Mouse (Mus musculus) midbrain, embryonic 10.5 days (tissue): Measurements from ENCODE around the gene Las1l. TPM values are rescaled to one million over a fixed set of nuclear protein-coding genes. Genes with fewer than 3 reads are reported as not detected.
"Not testable (repeated sequence)": the region's sequence is repeated elsewhere in the genome, so short reads cannot be mapped to it uniquely, and the experiment has no call there.

ENCODE experiments used
- DNase-seq: peaks from one replicate; pipeline ENCODE4 v3.0.0-alpha.2; 2017; ENCODE audit warnings: low spot score
- H3K27ac ChIP-seq: fragments of 300-500 bp; sonication (generic); replicated peaks from 2 replicates; pipeline ENCODE4 v1.5.1; 2016; ENCODE audit warnings: mild to moderate bottlenecking
- H3K27me3 ChIP-seq: fragments of 300-500 bp; sonication (generic); 2 replicates; pipeline ENCODE4 v1.6.1; 2016; ENCODE audit warnings: low read depth, mild to moderate bottlenecking; ENCODE audit not compliant: poor library complexity, severe bottlenecking
- H3K36me3 ChIP-seq: fragments of 300-500 bp; sonication (generic); 2 replicates; pipeline ENCODE4 v1.6.1; 2016; ENCODE audit warnings: mild to moderate bottlenecking, moderate library complexity
- H3K4me1 ChIP-seq: fragments of 300-500 bp; sonication (generic); 2 replicates; pipeline ENCODE4 v1.6.1; 2016
- H3K4me3 ChIP-seq: fragments of 300-500 bp; sonication (generic); 2 replicates; pipeline ENCODE4 v1.5.1; 2016; ENCODE audit warnings: mild to moderate bottlenecking, moderate library complexity
- H3K9me3 ChIP-seq: fragments of 300-500 bp; sonication (generic); replicated peaks from 2 replicates; pipeline ENCODE4 v1.6.1; 2016; ENCODE audit warnings: mild to moderate bottlenecking
- WGBS: fragments of 180-500 bp; shearing (Covaris S2); methylation state at CpG from one replicate; pipeline ENCODE4 v1.1.7; 2016; 5-methylcytosine and 5-hydroxymethylcytosine counted together
- polyA plus RNA-seq: library from polyadenylated mRNA; unstranded; fragments of >200 nt; fragmentation: Nextera tagmentation; extraction: Ambion mirVana; gene quantifications from 2 replicates; pipeline ENCODE4 v1.2.1, GENCODE M21; 2016

Las1l gene
- 70.1 and 72.0 TPM in 2 replicates for polyA plus RNA-seq

- Histone ChIP-seq H3K4me3 (peak within 1 kb of the TSS; percentile 66), H3K36me3 (peaks cover 14% of the 10 kb centered on the region), H3K27ac (peak within 1 kb of the TSS; percentile 75), H3K27me3 (0 out of 2 replicates have a peak, but pooled peaks cover 5% of the 10 kb centered on the region), H3K4me1 (peaks cover 5% of the 10 kb centered on the region), H3K9me3 (no peaks in the 10 kb centered on the region)
- peak; percentile 83 for DNase-seq
- 14% methylated on average over 42 of the region's 42 CpGs for WGBS
Observed at GRCm38 (mm10) chrX:95956497-95957293, at the start of gene Las1l. Las1l (minus strand) TSS chrX:95956962.

- Histone ChIP-seq H3K27ac (no peak overlapping the region), H3K36me3 (no peaks in the 10 kb centered on the region), H3K4me1 (no peaks in the 10 kb centered on the region), H3K9me3 (no peaks in the 10 kb centered on the region), H3K27me3 (peaks cover 7% of the 10 kb centered on the region), H3K4me3 (no peak overlapping the region)
- 79% methylated on average over 6 of the region's 6 CpGs for WGBS
- no peak for DNase-seq
Observed at GRCm38 (mm10) chrX:96006395-96006794, 49.6 kb upstream of the Las1l start.

GRCm38 (mm10) chrX:95999601-96000000 is 42.8 kb upstream of the Las1l start:
- H3K27ac ChIP-seq: no peak overlapping the region
- no peaks in the 10 kb centered on the region for H3K36me3 ChIP-seq
- no peaks in the 10 kb centered on the region; the same call in 1 of the 2 replicates for H3K9me3 ChIP-seq
- 75% methylated on average over 6 of the region's 6 CpGs for WGBS
- H3K27me3 ChIP-seq: 0 out of 2 replicates have a peak, but pooled peaks cover 4% of the 10 kb centered on the region
- no peak overlapping the region for H3K4me3 ChIP-seq
- no peak for DNase-seq
- no peaks in the 10 kb centered on the region for H3K4me1 ChIP-seq

- no peaks in the 10 kb centered on the region for H3K4me1 ChIP-seq
Observed at GRCm38 (mm10) chrX:95993206-95993605, 36.4 kb upstream of the Las1l start.

GRCm38 (mm10) chrX:95969936-95970335 is 13.2 kb upstream of the Las1l start:
- Histone ChIP-seq H3K27me3 (peaks cover 16% of the 10 kb centered on the region; the same call in 1 of the 2 replicates), H3K9me3 (no peaks in the 10 kb centered on the region), H3K27ac (peak overlapping the region; percentile 96), H3K4me1 (peaks cover 39% of the 10 kb centered on the region), H3K36me3 (no peaks in the 10 kb centered on the region), H3K4me3 (no peak overlapping the region)
- DNase-seq: peak; percentile 31
- WGBS: 59% methylated on average over 7 of the region's 9 CpGs

More at GRCm38 (mm10) chrX:95993206-95993605, 36.4 kb upstream of the Las1l start:
- DNase-seq: no peak
- Histone ChIP-seq H3K4me3 (no peak overlapping the region), H3K36me3 (no peaks in the 10 kb centered on the region), H3K9me3 (no peaks in the 10 kb centered on the region), H3K27me3 (0 out of 2 replicates have a peak, but pooled peaks cover 4% of the 10 kb centered on the region), H3K27ac (no peak overlapping the region)
- 77% methylated on average over 3 of the region's 3 CpGs for WGBS

GRCm38 (mm10) chrX:95969116-95969515 is 12.4 kb upstream of the Las1l start:
- H3K27me3 ChIP-seq: peaks cover 16% of the 10 kb centered on the region; the same call in 1 of the 2 replicates
- no peaks in the 10 kb centered on the region for H3K9me3 ChIP-seq
- 38% methylated on average over 6 of the region's 6 CpGs for WGBS
- H3K4me1 ChIP-seq: peaks cover 39% of the 10 kb centered on the region
- H3K4me3 ChIP-seq: peak overlapping the region; percentile 57
- H3K27ac ChIP-seq: peak overlapping the region; percentile 96
- no peaks in the 10 kb centered on the region for H3K36me3 ChIP-seq
- no peak for DNase-seq

GRCm38 (mm10) chrX:95968594-95968965 is 11.8 kb upstream of the Las1l start:
- Histone ChIP-seq H3K27me3 (peaks cover 16% of the 10 kb centered on the region; the same call in 1 of the 2 replicates), H3K27ac (peak overlapping the region; percentile 96), H3K36me3 (no peaks in the 10 kb centered on the region), H3K4me1 (peaks cover 39% of the 10 kb centered on the region), H3K4me3 (peak overlapping the region; percentile 57), H3K9me3 (no peaks in the 10 kb centered on the region)
- DNase-seq: peak; percentile 87
- 14% methylated on average over 6 of the region's 6 CpGs for WGBS

GRCm38 (mm10) chrX:95967847-95968593 is 11.3 kb upstream of the Las1l start:
- peak overlapping the region; percentile 96 for H3K27ac ChIP-seq
- H3K4me3 ChIP-seq: peak overlapping the region; percentile 57
- H3K27me3 ChIP-seq: peaks cover 16% of the 10 kb centered on the region; the same call in 1 of the 2 replicates
- peak; percentile 87 for DNase-seq
- no peaks in the 10 kb centered on the region for H3K36me3 ChIP-seq
- WGBS: 20% methylated on average over 28 of the region's 28 CpGs
- no peaks in the 10 kb centered on the region for H3K9me3 ChIP-seq
- peaks cover 39% of the 10 kb centered on the region for H3K4me1 ChIP-seq

GRCm38 (mm10) chrX:95965036-95965435 is 8.3 kb upstream of the Las1l start:
- peaks cover 16% of the 10 kb centered on the region; the same call in 1 of the 2 replicates for H3K27me3 ChIP-seq
- H3K27ac ChIP-seq: no peak overlapping the region
- 80% methylated on average over 6 of the region's 6 CpGs for WGBS
- peaks cover 2% of the 10 kb centered on the region; the same call in 1 of the 2 replicates for H3K36me3 ChIP-seq
- DNase-seq: no peak
- peaks cover 37% of the 10 kb centered on the region for H3K4me1 ChIP-seq
- no peaks in the 10 kb centered on the region for H3K9me3 ChIP-seq
- no peak overlapping the region for H3K4me3 ChIP-seq

GRCm38 (mm10) chrX:95963366-95963765 is 6.6 kb upstream of the Las1l start:
- DNase-seq: no peak

GRCm38 (mm10) chrX:95957461-95957860 is 699 bp upstream of the Las1l start:
- not testable (repeated sequence) for H3K27me3 ChIP-seq, DNase-seq, H3K9me3 ChIP-seq, H3K4me1 ChIP-seq, H3K27ac ChIP-seq, H3K36me3 ChIP-seq
- whole genome bisulfite sequencing: 47% methylated on average over 11 of the region's 11 CpGs
- peak overlapping the region; percentile 66 for H3K4me3 ChIP-seq

More at GRCm38 (mm10) chrX:95963366-95963765, 6.6 kb upstream of the Las1l start:
- no peak overlapping the region for H3K27ac ChIP-seq
- 74% methylated on average over 2 of the region's 2 CpGs for WGBS
- no peaks in the 10 kb centered on the region for H3K9me3 ChIP-seq
- H3K36me3 ChIP-seq: peaks cover 2% of the 10 kb centered on the region; the same call in 1 of the 2 replicates
- peaks cover 21% of the 10 kb centered on the region; the same call in 1 of the 2 replicates for H3K27me3 ChIP-seq
- peaks cover 24% of the 10 kb centered on the region for H3K4me1 ChIP-seq
- no peak overlapping the region for H3K4me3 ChIP-seq

- Histone ChIP-seq H3K27ac (no peak overlapping the region), H3K4me1 (peaks cover 11% of the 10 kb centered on the region), H3K4me3 (no peak overlapping the region), H3K27me3 (peaks cover 12% of the 10 kb centered on the region; the same call in 1 of the 2 replicates), H3K9me3 (no peaks in the 10 kb centered on the region), H3K36me3 (peaks cover 64% of the 10 kb centered on the region)
- 56% methylated on average over 3 of the region's 3 CpGs for WGBS
- no peak for DNase-seq
Observed at GRCm38 (mm10) chrX:95950776-95951175, 6.0 kb downstream of the Las1l start.
